Mouse (Mus musculus) hindbrain, embryonic 13.5 days (tissue): ENCODE measurements around the gene Slc7a5. TPM values are rescaled to one million over a fixed set of nuclear protein-coding genes. Genes with fewer than 3 reads are reported as not detected.

Experiments
- ATAC-seq: fragments of 200-750 bp; cut with Nextera tagmentation; 2 replicates; pipeline ENCODE4 v1.8.0; 2017; ENCODE audit warnings: moderate TSS enrichment; ENCODE audit not compliant: low FRiP score
- H3K27ac ChIP-seq: fragments of 300-500 bp; sonication (generic); 2 replicates; pipeline ENCODE4 v1.5.1; 2015; ENCODE audit warnings: inconsistent platforms, mild to moderate bottlenecking, moderate library complexity
- H3K27me3 ChIP-seq: fragments of 300-500 bp; sonication (generic); 2 replicates; pipeline ENCODE4 v1.6.1; 2015; ENCODE audit warnings: mild to moderate bottlenecking, inconsistent platforms
- H3K36me3 ChIP-seq: fragments of 300-500 bp; sonication (generic); 2 replicates; pipeline ENCODE4 v1.6.1; 2015; ENCODE audit warnings: mild to moderate bottlenecking, inconsistent platforms
- H3K4me1 ChIP-seq: fragments of 300-500 bp; sonication (generic); replicated peaks from 2 replicates; pipeline ENCODE4 v1.6.1; 2015; ENCODE audit warnings: inconsistent platforms
- H3K4me2 ChIP-seq: fragments of 300-500 bp; sonication (generic); 2 replicates; pipeline ENCODE4 v1.6.1; 2015; ENCODE audit warnings: inconsistent platforms, mild to moderate bottlenecking, moderate library complexity
- H3K4me3 ChIP-seq: fragments of 300-500 bp; sonication (generic); 2 replicates; pipeline ENCODE4 v1.5.1; 2015; ENCODE audit warnings: mild to moderate bottlenecking, inconsistent platforms
- H3K9ac ChIP-seq: fragments of 300-500 bp; sonication (generic); 2 replicates; pipeline ENCODE4 v1.6.1; 2015; ENCODE audit warnings: mild to moderate bottlenecking, inconsistent platforms
- H3K9me3 ChIP-seq: fragments of 300-500 bp; sonication (generic); 2 replicates; pipeline ENCODE4 v1.6.1; 2016; ENCODE audit warnings: inconsistent platforms
- WGBS: fragments of 180-500 bp; shearing (Covaris S2); methylation state at CpG from one replicate; pipeline ENCODE4 v1.1.7; 2015; 5-methylcytosine and 5-hydroxymethylcytosine counted together
- polyA plus RNA-seq: library from polyadenylated mRNA; unstranded; fragments of >200 nt; fragmentation: Nextera tagmentation; extraction: Ambion mirVana; gene quantifications from 2 replicates; pipeline ENCODE4 v1.2.1, GENCODE M21; 2015

The Slc7a5 gene
- polyA plus RNA-seq, 1 experiment from 2014 or later, result 37.9 TPM

GRCm38 (mm10) chr8:121948321-121949145, 41.0 kb upstream of the Slc7a5 start:
- no peaks in the 10 kb centered on the region for H3K27me3 ChIP-seq
- peak overlapping the region; percentile 72; the same call in 1 of the 2 replicates for H3K9ac ChIP-seq
- peak overlapping the region; percentile 64 for H3K4me2 ChIP-seq
- no peaks in the 10 kb centered on the region for H3K9me3 ChIP-seq
- no peaks in the 10 kb centered on the region for H3K36me3 ChIP-seq
- no peak for ATAC-seq
- H3K4me3 ChIP-seq, result peak overlapping the region; percentile 36
- H3K4me1 ChIP-seq, result peaks cover 45% of the 10 kb centered on the region
- 62% methylated on average over 19 of the region's 19 CpGs for WGBS
- peak overlapping the region; percentile 76 for H3K27ac ChIP-seq

- WGBS, result under 1% methylated on average over 18 of the region's 18 CpGs
- Histone ChIP-seq H3K4me3 (peak overlapping the region; percentile 36), H3K27ac (peak overlapping the region; percentile 78), H3K36me3 (no peaks in the 10 kb centered on the region), H3K27me3 (no peaks in the 10 kb centered on the region), H3K9ac (peak overlapping the region; percentile 72), H3K4me1 (peaks cover 42% of the 10 kb centered on the region), H3K4me2 (peak overlapping the region; percentile 64), H3K9me3 (no peaks in the 10 kb centered on the region)
- ATAC-seq, result no peak
Measured at GRCm38 (mm10) chr8:121947753-121948141, 40.3 kb upstream of the Slc7a5 start.

GRCm38 (mm10) chr8:121947047-121947752, 39.7 kb upstream of the Slc7a5 start:
- H3K9ac ChIP-seq, result 0 out of 2 replicates have a peak overlapping the region, but pooled peaks have one; percentile 24
- peak overlapping the region; percentile 78 for H3K27ac ChIP-seq
- no peaks in the 10 kb centered on the region for H3K27me3 ChIP-seq
- peak overlapping the region; percentile 64 for H3K4me2 ChIP-seq
- peaks cover 36% of the 10 kb centered on the region for H3K4me1 ChIP-seq
- H3K36me3 ChIP-seq, result no peaks in the 10 kb centered on the region
- ATAC-seq, result no peak
- H3K4me3 ChIP-seq, result peak overlapping the region; percentile 36
- 26% methylated on average over 19 of the region's 19 CpGs for WGBS
- H3K9me3 ChIP-seq, result no peaks in the 10 kb centered on the region

GRCm38 (mm10) chr8:121946351-121946750, 38.9 kb upstream of the Slc7a5 start:
- no peaks in the 10 kb centered on the region for H3K36me3 ChIP-seq
- no peak overlapping the region for H3K4me3 ChIP-seq
- WGBS, result 85% methylated on average over 7 of the region's 7 CpGs
- no peak overlapping the region for H3K9ac ChIP-seq
- no peak overlapping the region for H3K4me2 ChIP-seq
- no peak for ATAC-seq
- H3K9me3 ChIP-seq, result no peaks in the 10 kb centered on the region
- peaks cover 28% of the 10 kb centered on the region for H3K4me1 ChIP-seq
- H3K27me3 ChIP-seq, result no peaks in the 10 kb centered on the region
- no peak overlapping the region for H3K27ac ChIP-seq

GRCm38 (mm10) chr8:121944831-121945230, 37.3 kb upstream of the Slc7a5 start, which contains the start of gene Car5a:
Gene Car5a (minus strand): TSS chr8:121944904.
- Histone ChIP-seq H3K27ac (no peak within 1 kb of the TSS), H3K27me3 (no peaks in the 10 kb centered on the region), H3K4me3 (no peak within 1 kb of the TSS), H3K9ac (no peak within 1 kb of the TSS), H3K9me3 (no peaks in the 10 kb centered on the region), H3K4me1 (peaks cover 26% of the 10 kb centered on the region), H3K4me2 (no peak within 1 kb of the TSS), H3K36me3 (no peaks in the 10 kb centered on the region)
- no peak for ATAC-seq

GRCm38 (mm10) chr8:121943716-121944115, 36.2 kb upstream of the Slc7a5 start:
- ATAC-seq, result no peak
- H3K9ac ChIP-seq, result no peak overlapping the region
- no peak overlapping the region for H3K4me2 ChIP-seq
- peaks cover 20% of the 10 kb centered on the region for H3K4me1 ChIP-seq
- H3K36me3 ChIP-seq, result no peaks in the 10 kb centered on the region
- H3K27me3 ChIP-seq, result no peaks in the 10 kb centered on the region
- H3K4me3 ChIP-seq, result no peak overlapping the region
- no peaks in the 10 kb centered on the region for H3K9me3 ChIP-seq
- no peak overlapping the region for H3K27ac ChIP-seq
- WGBS, result 83% methylated on average over 8 of the region's 8 CpGs

GRCm38 (mm10) chr8:121943057-121943540, 35.6 kb upstream of the Slc7a5 start:
- H3K9ac ChIP-seq, result no peak overlapping the region
- H3K27ac ChIP-seq, result no peak overlapping the region
- no peak overlapping the region for H3K4me3 ChIP-seq
- H3K4me1 ChIP-seq, result peaks cover 14% of the 10 kb centered on the region
- whole genome bisulfite sequencing, result 61% methylated on average over 2 of the region's 2 CpGs
- no peak for ATAC-seq
- H3K27me3 ChIP-seq, result no peaks in the 10 kb centered on the region
- H3K36me3 ChIP-seq, result no peaks in the 10 kb centered on the region
- H3K9me3 ChIP-seq, result no peaks in the 10 kb centered on the region
- H3K4me2 ChIP-seq, result no peak overlapping the region

- Histone ChIP-seq H3K36me3 (no peaks in the 10 kb centered on the region), H3K4me2 (no peak overlapping the region), H3K9ac (no peak overlapping the region), H3K9me3 (no peaks in the 10 kb centered on the region), H3K4me1 (peaks cover 32% of the 10 kb centered on the region), H3K4me3 (no peak overlapping the region), H3K27me3 (no peaks in the 10 kb centered on the region), H3K27ac (no peak overlapping the region)
- no peak for ATAC-seq
- WGBS, result 90% methylated on average over 7 of the region's 7 CpGs
Measured at GRCm38 (mm10) chr8:121938732-121939131, 31.2 kb upstream of the Slc7a5 start.

- Histone ChIP-seq H3K9ac (peak overlapping the region; percentile 43; the same call in 1 of the 2 replicates), H3K27ac (peak overlapping the region; percentile 90; the same call in 1 of the 2 replicates), H3K36me3 (no peaks in the 10 kb centered on the region), H3K9me3 (no peaks in the 10 kb centered on the region), H3K4me3 (no peak overlapping the region), H3K27me3 (no peaks in the 10 kb centered on the region), H3K4me1 (peaks cover 40% of the 10 kb centered on the region), H3K4me2 (no peak overlapping the region)
- WGBS, result 66% methylated on average over 14 of the region's 14 CpGs
- ATAC-seq, result no peak
Measured at GRCm38 (mm10) chr8:121936391-121936790, 28.9 kb upstream of the Slc7a5 start.

GRCm38 (mm10) chr8:121935341-121936294, 28.1 kb upstream of the Slc7a5 start:
- Histone ChIP-seq H3K4me1 (peaks cover 40% of the 10 kb centered on the region), H3K4me3 (no peak overlapping the region), H3K9ac (peak overlapping the region; percentile 56; the same call in 1 of the 2 replicates), H3K9me3 (no peaks in the 10 kb centered on the region), H3K27me3 (no peaks in the 10 kb centered on the region), H3K27ac (peak overlapping the region; percentile 90), H3K4me2 (peak overlapping the region; percentile 25), H3K36me3 (no peaks in the 10 kb centered on the region)
- 36% methylated on average over 12 of the region's 12 CpGs for WGBS
- ATAC-seq, result peak; percentile 88

GRCm38 (mm10) chr8:121934923-121935322, 27.4 kb upstream of the Slc7a5 start:
- no peaks in the 10 kb centered on the region for H3K9me3 ChIP-seq
- no peaks in the 10 kb centered on the region for H3K36me3 ChIP-seq
- ATAC-seq, result peak; percentile 49
- peak overlapping the region; percentile 90 for H3K27ac ChIP-seq
- no peak overlapping the region for H3K4me3 ChIP-seq
- 0 out of 2 replicates have a peak overlapping the region, but pooled peaks have one; percentile 56 for H3K9ac ChIP-seq
- peak overlapping the region; percentile 25 for H3K4me2 ChIP-seq
- no peaks in the 10 kb centered on the region for H3K27me3 ChIP-seq
- H3K4me1 ChIP-seq, result peaks cover 40% of the 10 kb centered on the region
